Mouse (Mus musculus) kidney, postnatal 36 days (tissue): ENCODE measurements around the gene Fmnl1.
A peak's percentile ranks its signal among the peaks of the same experiment; 100 is the strongest.

Source experiments
- DNase-seq, 2 experiments: peaks; one replicate each; pipeline ENCODE4 v3.0.0; 2021 to 2022; ENCODE audit warnings: mixed read lengths in 2 of 2

The Fmnl1 gene

GRCm38 (mm10) chr11:103223951-103224456, 53.1 kb downstream of the Fmnl1 start:
- DNase-seq = peak; percentile 28 to 47

- no peak for DNase-seq
Measured at GRCm38 (mm10) chr11:103229608-103230007, 58.7 kb downstream of the Fmnl1 start.

- DNase-seq = no peak
Measured at GRCm38 (mm10) chr11:103230626-103231025, 59.7 kb downstream of the Fmnl1 start.

GRCm38 (mm10) chr11:103231367-103231766, 60.5 kb downstream of the Fmnl1 start:
- DNase-seq = no peak

GRCm38 (mm10) chr11:103232966-103233365, 62.1 kb downstream of the Fmnl1 start:
- peak; percentile 88 to 96 for DNase-seq

- no peak for DNase-seq
Measured at GRCm38 (mm10) chr11:103234447-103234846, 63.5 kb downstream of the Fmnl1 start.

GRCm38 (mm10) chr11:103235702-103236101, 64.8 kb downstream of the Fmnl1 start:
- DNase-seq = no peak

GRCm38 (mm10) chr11:103236431-103236830, 65.5 kb downstream of the Fmnl1 start:
- no peak for DNase-seq

GRCm38 (mm10) chr11:103236903-103237302, 66.0 kb downstream of the Fmnl1 start:
- DNase-seq = no peak

- DNase-seq = no peak
Measured at GRCm38 (mm10) chr11:103237757-103238156, 66.8 kb downstream of the Fmnl1 start.

- DNase-seq = peak; percentile 76 to 86
Measured at GRCm38 (mm10) chr11:103240740-103241139, 69.8 kb downstream of the Fmnl1 start.

GRCm38 (mm10) chr11:103244856-103245255, 73.9 kb downstream of the Fmnl1 start:
- no peak for DNase-seq

- DNase-seq = no peak
Measured at GRCm38 (mm10) chr11:103246081-103246730, 75.3 kb downstream of the Fmnl1 start.

- no peak for DNase-seq
Measured at GRCm38 (mm10) chr11:103246731-103247290, 75.9 kb downstream of the Fmnl1 start.

- peak; percentile 83 to 93 for DNase-seq
Measured at GRCm38 (mm10) chr11:103247504-103248177, 76.7 kb downstream of the Fmnl1 start.
